Comparison of ENCODE assay signal across 8 mouse cellular contexts in the genomic region with DNA sequence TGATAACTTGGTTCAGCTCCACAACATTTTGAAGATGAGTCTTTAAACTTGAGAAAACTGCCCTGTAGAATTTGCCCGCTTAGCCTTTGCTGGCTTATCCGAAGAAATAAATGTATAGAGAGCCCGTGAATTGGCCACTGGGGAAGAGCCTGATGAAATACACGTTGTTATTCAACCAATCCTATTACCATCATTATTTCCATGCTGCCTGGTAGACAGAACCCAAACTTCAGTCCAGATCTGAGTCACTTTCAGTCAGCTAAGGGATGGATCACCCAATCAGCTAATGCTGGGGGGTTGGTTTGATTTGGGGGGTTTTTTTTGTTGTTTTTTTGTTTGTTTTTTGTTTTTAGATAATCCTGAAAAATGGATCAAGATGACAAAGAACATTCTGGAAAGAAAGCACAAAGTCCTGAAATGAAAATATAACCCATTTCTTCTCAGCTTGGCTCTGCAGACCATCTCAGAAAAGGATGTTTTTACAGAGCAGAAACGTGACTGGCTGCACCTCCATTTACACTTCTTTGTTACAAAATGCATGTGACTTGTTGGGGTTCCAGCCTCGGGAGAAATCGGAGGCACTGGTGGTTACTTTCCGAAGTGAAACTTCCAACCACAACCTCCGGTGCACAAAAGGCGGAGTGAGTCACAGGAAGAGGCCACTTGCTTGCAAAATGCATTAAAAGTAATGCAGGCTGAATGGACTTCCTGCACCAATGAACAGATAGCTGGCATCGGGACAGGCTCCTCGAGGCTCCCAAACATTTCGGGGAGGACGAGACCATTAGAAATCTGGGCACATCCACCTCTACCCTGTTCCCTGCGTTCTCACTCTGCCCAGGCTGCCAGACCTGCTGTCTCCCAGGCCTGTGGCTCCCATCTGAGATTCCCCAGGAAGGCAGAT.
DNase-seq lines count a peak whose midpoint lies in the region; ATAC-seq and TF ChIP-seq lines count a peak whose summit lies in the region.

No protein-coding gene starts in this region.

- H3K36me3 ChIP-seq in forebrain, embryonic 10.5 days (replicated peaks), result no peaks in the 10 kb centered on the region
- H3K36me3 ChIP-seq in forebrain, embryonic 12.5 days (replicated peaks), result peaks cover 8% of the 10 kb centered on the region
- H3K36me3 ChIP-seq in hindbrain, embryonic 10.5 days, result peaks cover 7% of the 10 kb centered on the region; the same call in 1 of the 2 replicates

- no peak overlapping the region for H3K9ac ChIP-seq in forebrain, embryonic 12.5 days

- no peak for DNase-seq in forebrain, embryonic 10.5 days (ENCODE audit: extremely low spot score, low spot score)
- DNase-seq in B cell, adult 2 months, result peak; percentile 59 to 64
- DNase-seq in hindbrain, embryonic 10.5 days (ENCODE audit: low spot score), result no peak
- DNase-seq in lung, postnatal 36 days, result peak; percentile 56
- DNase-seq in spleen, postnatal 10 days (ENCODE audit: low spot score in 2 of 2), result peak; percentile 22 to 56

- no peaks in the 10 kb centered on the region for H3K27me3 ChIP-seq in forebrain, embryonic 10.5 days (ENCODE audit: poor library complexity, severe bottlenecking)
- no peaks in the 10 kb centered on the region for H3K27me3 ChIP-seq in forebrain, embryonic 12.5 days
- H3K27me3 ChIP-seq in hindbrain, embryonic 10.5 days (ENCODE audit: insufficient read depth, poor library complexity, severe bottlenecking), result no peaks in the 10 kb centered on the region

- WGBS in forebrain, embryonic 10.5 days, result 82% methylated on average over 15 of the region's 15 CpGs
- 78% methylated on average over 15 of the region's 15 CpGs for WGBS in forebrain, embryonic 12.5 days
- 78% methylated on average over 15 of the region's 15 CpGs for WGBS in hindbrain, embryonic 10.5 days

- no peak for TF ChIP-seq POLR2A in embryonic fibroblast, embryonic 13.5 days (IDR thresholded peaks at IDR 0.05; ENCODE audit: low read depth, low read length)

- peaks cover 14% of the 10 kb centered on the region for H3K4me1 ChIP-seq in forebrain, embryonic 10.5 days
- H3K4me1 ChIP-seq in forebrain, embryonic 12.5 days, result peaks cover 11% of the 10 kb centered on the region
- H3K4me1 ChIP-seq in embryonic fibroblast, embryonic 13.5 days (ENCODE audit: control insufficient read depth, insufficient read depth, low read length), result peaks cover 11% of the 10 kb centered on the region; the same call in 1 of the 2 replicates
- peaks cover 12% of the 10 kb centered on the region for H3K4me1 ChIP-seq in hindbrain, embryonic 10.5 days (replicated peaks)

- no peak overlapping the region for H3K4me3 ChIP-seq in forebrain, embryonic 10.5 days
- no peak overlapping the region for H3K4me3 ChIP-seq in forebrain, embryonic 12.5 days (replicated peaks)
- H3K4me3 ChIP-seq in embryonic fibroblast, embryonic 13.5 days (ENCODE audit: insufficient read depth, low read length), result 0 out of 2 replicates have a peak overlapping the region, but pooled peaks have one; percentile 1
- no peak overlapping the region for H3K4me3 ChIP-seq in hindbrain, embryonic 10.5 days

- peak overlapping the region; percentile 73 for H3K27ac ChIP-seq in forebrain, embryonic 10.5 days
- no peak overlapping the region for H3K27ac ChIP-seq in forebrain, embryonic 12.5 days
- H3K27ac ChIP-seq in embryonic fibroblast, embryonic 13.5 days (ENCODE audit: insufficient read depth, low read length), result peak overlapping the region; percentile 87
- peak overlapping the region; percentile 79 for H3K27ac ChIP-seq in hindbrain, embryonic 10.5 days

- no peaks in the 10 kb centered on the region for H3K9me3 ChIP-seq in forebrain, embryonic 10.5 days
- no peaks in the 10 kb centered on the region for H3K9me3 ChIP-seq in forebrain, embryonic 12.5 days
- H3K9me3 ChIP-seq in hindbrain, embryonic 10.5 days, result no peaks in the 10 kb centered on the region

- ATAC-seq in forebrain, embryonic 12.5 days (ENCODE audit: low FRiP score), result no peak
- no peak for ATAC-seq in cerebellum, adult (ENCODE audit: insufficient number of reproducible peaks, low FRiP score, low TSS enrichment)

- no peak for TF ChIP-seq CTCF in embryonic fibroblast, embryonic 13.5 days (IDR thresholded peaks at IDR 0.05; ENCODE audit: borderline replicate concordance, insufficient read depth, low read length)

- H3K4me2 ChIP-seq in forebrain, embryonic 12.5 days, result no peak overlapping the region

Comparison
In these comparisons a context has a peak if more than half of its experiments do, and no peak if none do; other contexts are left out.
1. DNase-seq: peak in B cell, adult 2 months (2 of 2), lung, postnatal 36 days (single experiment) and spleen, postnatal 10 days (2 of 2); none in forebrain, embryonic 10.5 days (single experiment) and hindbrain, embryonic 10.5 days (single experiment).